Mouse (Mus musculus): ENCODE data around the gene Oprd1. TPM values are rescaled to one million over a fixed set of nuclear protein-coding genes. Genes with fewer than 3 reads are reported as not detected.

The Oprd1 gene
- polyA plus RNA-seq (2016; fragmentation: Nextera tagmentation; extraction: Ambion mirVana) = 0.10 TPM in 1 of 2 replicates, not detected in the other

DNA sequence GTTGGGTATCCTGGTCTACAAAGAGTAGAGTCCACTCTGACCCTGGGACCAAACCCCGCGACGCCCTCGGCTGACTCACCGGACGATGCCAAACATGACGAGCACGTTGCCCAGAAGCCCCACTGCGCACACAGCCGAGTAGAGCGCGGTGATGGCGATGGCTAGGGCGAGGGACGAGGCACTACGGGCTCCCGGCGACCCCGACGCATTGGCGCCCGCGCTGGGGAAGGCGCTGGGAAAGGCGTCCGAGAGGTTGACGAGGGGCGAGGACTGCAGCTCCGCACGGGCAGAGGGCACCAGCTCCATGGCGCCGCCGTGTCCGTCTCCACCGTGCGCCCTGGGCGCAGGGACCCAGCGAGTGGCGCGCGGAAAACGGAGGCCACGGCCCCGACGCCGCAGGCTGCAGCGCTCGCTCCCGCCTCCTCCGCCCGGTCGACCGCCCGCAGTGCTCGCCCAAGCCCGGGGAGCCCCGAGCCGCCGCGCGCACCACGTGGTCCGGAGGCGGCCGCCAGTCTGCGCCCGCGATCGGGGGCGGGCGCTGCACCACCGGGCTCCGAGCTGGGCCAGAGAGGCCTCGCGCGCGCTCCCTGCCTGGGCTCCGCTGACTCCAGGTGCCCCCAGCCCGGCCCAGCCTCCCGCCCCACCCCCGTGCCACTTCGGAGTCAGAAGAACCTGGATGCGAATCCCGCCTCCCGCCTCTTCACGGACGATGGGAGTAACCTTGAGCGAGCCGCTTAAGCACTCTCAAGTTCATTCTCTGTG, at the start of gene Oprd1:
Gene Oprd1 (minus strand): TSS at position 407 of the 762 bp plus-strand sequence.
- peak within 1 kb of the TSS; percentile 41 for H3K4me3 ChIP-seq
- 0 out of 2 replicates have a peak within 1 kb of the TSS, but pooled peaks have one; percentile 31 for H3K9ac ChIP-seq (replicated peaks)
- no peak within 1 kb of the TSS for H3K27ac ChIP-seq (replicated peaks)
- no peak for ATAC-seq (ENCODE audit: low FRiP score, low read depth)
- H3K4me2 ChIP-seq (replicated peaks) = peak within 1 kb of the TSS; percentile 55
- peaks cover 11% of the 10 kb centered on the region for H3K4me1 ChIP-seq
- no peaks in the 10 kb centered on the region for H3K9me3 ChIP-seq
- peaks cover 55% of the 10 kb centered on the region for H3K27me3 ChIP-seq
- WGBS = 2% methylated on average over 78 of the region's 89 CpGs
- H3K36me3 ChIP-seq = no peaks in the 10 kb centered on the region

DNA sequence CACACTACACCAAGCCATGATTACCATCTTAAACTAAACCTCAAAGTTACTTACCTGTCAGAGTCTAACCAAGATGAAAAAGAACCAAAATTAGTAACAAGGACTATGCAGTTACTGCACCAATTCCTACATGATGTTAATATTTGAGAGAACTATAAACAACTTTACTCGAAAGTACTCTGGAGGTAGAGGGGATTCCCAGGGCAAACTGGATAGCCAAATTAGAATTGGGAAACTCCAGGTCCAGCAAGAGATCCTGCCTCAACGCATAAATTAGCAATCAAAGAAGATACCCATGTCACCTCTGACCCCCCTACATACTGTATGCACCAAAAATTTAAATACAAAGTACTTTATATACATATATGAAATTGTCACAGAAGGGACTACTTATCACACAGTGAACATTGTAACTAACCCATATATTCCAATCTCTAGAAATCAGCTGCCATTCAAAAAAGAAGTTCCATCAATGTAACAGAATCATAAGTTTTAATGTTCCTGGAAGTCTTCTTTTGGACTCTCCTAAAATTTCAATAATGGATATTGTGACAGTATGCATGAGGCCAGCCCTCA, 43.6 kb upstream of the Oprd1 start:
- no peaks in the 10 kb centered on the region for H3K27me3 ChIP-seq
- H3K9me3 ChIP-seq = no peaks in the 10 kb centered on the region
- H3K36me3 ChIP-seq = peaks cover 41% of the 10 kb centered on the region
- WGBS = 94% methylated on average over 2 of the region's 2 CpGs
- no peak overlapping the region for H3K4me2 ChIP-seq (replicated peaks)
- no peak overlapping the region for H3K4me3 ChIP-seq
- no peaks in the 10 kb centered on the region for H3K4me1 ChIP-seq
- no peak overlapping the region for H3K9ac ChIP-seq (replicated peaks)
- H3K27ac ChIP-seq (replicated peaks) = no peak overlapping the region
- no peak for ATAC-seq (ENCODE audit: low FRiP score, low read depth)

DNA sequence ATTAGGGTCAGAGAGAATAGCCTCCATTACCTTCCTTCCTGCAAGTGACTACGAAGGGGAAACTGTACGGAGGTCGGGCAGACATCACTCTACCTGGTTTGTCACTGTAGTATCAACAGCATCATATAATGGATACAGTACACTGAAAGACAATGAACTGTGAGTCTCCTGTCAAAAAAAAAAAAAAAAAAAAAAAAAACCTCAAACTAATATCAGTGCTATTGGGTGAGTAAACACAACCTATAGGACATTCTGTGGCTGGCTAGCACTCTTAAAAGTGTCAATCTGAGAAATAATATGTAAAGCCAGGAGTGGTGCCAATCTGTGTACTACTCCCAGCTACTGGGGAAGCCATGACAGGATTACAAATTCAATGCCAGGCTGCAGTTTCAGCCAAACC, 38.9 kb upstream of the Oprd1 start:
- Histone ChIP-seq H3K4me1 (no peaks in the 10 kb centered on the region), H3K36me3 (peaks cover 39% of the 10 kb centered on the region), H3K9me3 (no peaks in the 10 kb centered on the region), H3K9ac (replicated peaks) (no peak overlapping the region), H3K27ac (replicated peaks) (no peak overlapping the region), H3K27me3 (no peaks in the 10 kb centered on the region), H3K4me3 (no peak overlapping the region), H3K4me2 (replicated peaks) (no peak overlapping the region)
- ATAC-seq (ENCODE audit: low FRiP score, low read depth) = no peak
- 94% methylated on average over 3 of the region's 3 CpGs for WGBS

DNA sequence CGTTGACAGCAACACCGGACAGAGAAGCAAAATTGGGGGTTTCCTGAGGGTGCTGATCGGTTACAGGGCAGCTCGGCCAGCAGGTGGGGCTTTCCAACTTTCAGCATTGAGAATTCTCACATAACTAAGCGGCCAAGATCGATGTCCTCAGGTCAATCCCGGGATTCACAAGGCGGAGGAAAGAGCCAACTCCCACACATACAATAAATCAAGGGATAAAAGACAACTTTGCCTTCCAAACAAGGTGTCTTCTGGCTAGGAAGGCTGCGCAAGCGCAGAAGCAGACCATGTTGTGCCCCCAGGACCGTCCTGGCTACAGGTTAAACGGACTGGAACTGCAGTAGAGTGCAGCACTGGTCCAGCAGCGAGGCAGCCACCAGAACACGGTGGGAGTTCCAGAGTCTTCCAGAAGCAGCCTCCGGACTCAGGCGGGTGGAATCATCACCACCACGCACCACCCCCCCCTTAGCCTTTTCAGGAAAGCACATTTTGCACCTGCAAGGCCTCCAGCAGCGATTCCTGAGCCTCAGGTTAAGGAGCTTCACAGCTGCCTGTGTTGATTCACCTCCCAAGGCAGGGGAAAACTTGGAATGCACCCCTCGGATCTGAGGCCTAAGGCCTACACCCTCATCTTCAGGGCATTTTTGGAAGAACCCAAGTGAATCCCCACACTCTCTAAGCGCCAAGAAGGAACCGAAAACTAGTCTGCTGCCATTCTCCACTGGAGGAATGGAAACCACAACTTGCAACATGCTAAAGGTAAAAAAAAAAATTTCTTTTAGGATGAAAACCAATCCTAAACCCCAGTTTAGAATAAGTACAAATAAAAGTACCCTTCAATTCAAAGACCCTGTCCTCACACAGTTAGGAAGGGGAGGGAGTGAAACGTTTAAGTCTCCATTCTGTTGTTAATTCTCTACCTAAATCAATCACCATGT, 37.7 kb upstream of the Oprd1 start:
- Histone ChIP-seq H3K4me3 (no peak overlapping the region), H3K27me3 (no peaks in the 10 kb centered on the region), H3K36me3 (peaks cover 39% of the 10 kb centered on the region), H3K9me3 (no peaks in the 10 kb centered on the region), H3K9ac (replicated peaks) (no peak overlapping the region), H3K4me2 (replicated peaks) (no peak overlapping the region), H3K4me1 (no peaks in the 10 kb centered on the region), H3K27ac (replicated peaks) (no peak overlapping the region)
- WGBS = 75% methylated on average over 22 of the region's 22 CpGs
- ATAC-seq (ENCODE audit: low FRiP score, low read depth) = no peak

DNA sequence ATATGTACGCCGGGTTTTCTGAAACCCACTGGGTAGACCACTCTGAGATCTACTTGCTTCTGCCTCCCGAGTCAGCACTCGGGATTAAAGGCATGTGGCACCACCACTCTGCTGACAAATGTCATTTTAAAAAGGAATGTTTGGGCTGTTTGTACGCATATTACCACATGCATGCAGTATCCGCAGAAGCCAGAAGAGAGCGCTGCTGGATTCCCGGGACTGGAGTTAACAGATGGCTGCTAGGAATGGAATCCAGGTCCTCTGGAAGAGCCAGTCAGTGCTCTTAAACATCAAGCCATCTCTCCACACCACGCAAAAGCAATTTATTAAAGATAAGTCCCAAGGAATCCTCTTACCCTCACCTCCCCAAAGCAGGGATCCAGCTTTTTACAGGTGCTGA, 36.4 kb upstream of the Oprd1 start:
- WGBS = 76% methylated on average over 9 of the region's 9 CpGs
- no peak for ATAC-seq (ENCODE audit: low FRiP score, low read depth)
- Histone ChIP-seq H3K36me3 (peaks cover 36% of the 10 kb centered on the region), H3K4me1 (no peaks in the 10 kb centered on the region), H3K27me3 (no peaks in the 10 kb centered on the region), H3K27ac (replicated peaks) (no peak overlapping the region), H3K9me3 (no peaks in the 10 kb centered on the region), H3K4me2 (replicated peaks) (no peak overlapping the region), H3K9ac (replicated peaks) (no peak overlapping the region), H3K4me3 (no peak overlapping the region)

DNA sequence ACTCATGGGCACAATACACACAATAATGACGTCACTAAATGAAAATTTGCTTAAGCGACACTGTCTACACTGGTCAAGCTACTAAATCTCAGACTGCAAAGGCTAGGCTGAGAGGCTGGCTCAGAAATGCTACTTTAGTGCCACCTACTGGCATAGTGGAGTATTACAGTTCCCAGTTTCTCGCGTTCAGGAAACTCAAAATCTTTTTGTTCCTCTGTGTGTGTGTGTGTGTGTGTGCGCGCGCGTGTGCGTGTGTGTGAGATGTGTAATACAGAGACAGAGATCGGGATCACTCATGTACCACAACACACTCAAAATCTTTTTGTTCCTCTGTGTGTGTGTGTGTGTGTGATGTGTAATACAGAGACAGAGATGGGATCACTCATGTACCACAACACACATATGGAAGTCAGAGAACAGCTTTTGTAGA, 34.4 kb upstream of the Oprd1 start:
- Histone ChIP-seq H3K9me3 (no peaks in the 10 kb centered on the region), H3K4me3 (no peak overlapping the region)
- ATAC-seq (ENCODE audit: low FRiP score, low read depth) = peak; percentile 78; the same call in 1 of the 2 replicates

DNA sequence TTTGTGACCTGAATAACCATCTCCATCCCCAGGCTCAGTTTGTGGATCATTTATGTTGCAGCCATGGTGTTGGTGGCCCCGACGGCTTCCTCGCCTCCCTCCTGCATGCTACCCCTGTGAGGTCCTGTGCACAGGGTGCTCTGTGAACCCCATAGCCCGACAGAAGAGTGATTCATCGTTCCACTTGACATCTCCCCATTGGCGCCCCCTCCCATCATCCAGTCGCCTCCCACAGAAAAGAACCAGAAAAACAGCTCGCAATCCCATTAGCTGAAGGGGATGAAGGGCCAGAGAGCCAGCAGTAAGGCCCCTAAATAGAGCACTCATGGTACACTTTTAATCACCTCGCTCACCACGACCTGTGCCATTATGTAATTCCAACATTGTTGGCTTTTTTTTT, 32.2 kb upstream of the Oprd1 start:
- no peak for ATAC-seq (ENCODE audit: low FRiP score, low read depth)
- 54% methylated on average over 10 of the region's 10 CpGs for WGBS
- Histone ChIP-seq H3K4me2 (replicated peaks) (no peak overlapping the region), H3K4me1 (peaks cover 3% of the 10 kb centered on the region; the same call in 1 of the 2 replicates), H3K9ac (replicated peaks) (no peak overlapping the region), H3K36me3 (0 out of 2 replicates have a peak, but pooled peaks cover 3% of the 10 kb centered on the region), H3K9me3 (no peaks in the 10 kb centered on the region), H3K4me3 (no peak overlapping the region), H3K27ac (replicated peaks) (no peak overlapping the region), H3K27me3 (no peaks in the 10 kb centered on the region)

More for the DNA sequence above, 34.4 kb upstream of the Oprd1 start:
- Histone ChIP-seq H3K36me3 (peaks cover 18% of the 10 kb centered on the region), H3K4me1 (no peaks in the 10 kb centered on the region), H3K9ac (replicated peaks) (no peak overlapping the region), H3K27me3 (no peaks in the 10 kb centered on the region), H3K27ac (replicated peaks) (peak overlapping the region; percentile 42; the same call in 1 of the 2 replicates), H3K4me2 (replicated peaks) (no peak overlapping the region)
- 13% methylated on average over 10 of the region's 10 CpGs for WGBS

DNA sequence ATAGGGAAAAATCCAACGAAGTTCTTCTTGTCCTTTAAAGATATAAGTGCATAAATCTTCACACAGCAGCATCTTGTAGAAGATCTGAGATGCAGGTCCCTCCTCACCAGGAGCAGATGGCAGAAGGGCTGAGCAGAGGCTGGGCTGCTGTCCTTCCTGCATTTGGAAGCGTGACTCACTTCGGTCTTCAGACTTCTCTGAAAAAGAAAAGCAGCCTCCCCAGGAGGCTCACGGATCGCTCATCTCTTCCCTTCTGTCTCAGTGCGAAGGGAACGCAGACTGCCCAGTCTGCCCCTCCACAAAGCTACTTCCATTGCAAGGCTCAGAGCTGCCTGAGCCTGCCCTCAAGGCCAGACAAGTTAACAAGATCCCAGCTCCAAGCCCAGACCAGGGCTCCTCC, 26.6 kb upstream of the Oprd1 start:
- H3K36me3 ChIP-seq = no peaks in the 10 kb centered on the region
- peaks cover 3% of the 10 kb centered on the region; the same call in 1 of the 2 replicates for H3K4me1 ChIP-seq
- WGBS = 21% methylated on average over 7 of the region's 7 CpGs
- H3K27ac ChIP-seq (replicated peaks) = no peak overlapping the region
- ATAC-seq (ENCODE audit: low FRiP score, low read depth) = no peak
- H3K27me3 ChIP-seq = no peaks in the 10 kb centered on the region
- H3K4me2 ChIP-seq (replicated peaks) = no peak overlapping the region
- no peaks in the 10 kb centered on the region for H3K9me3 ChIP-seq
- no peak overlapping the region for H3K4me3 ChIP-seq
- no peak overlapping the region for H3K9ac ChIP-seq (replicated peaks)

DNA sequence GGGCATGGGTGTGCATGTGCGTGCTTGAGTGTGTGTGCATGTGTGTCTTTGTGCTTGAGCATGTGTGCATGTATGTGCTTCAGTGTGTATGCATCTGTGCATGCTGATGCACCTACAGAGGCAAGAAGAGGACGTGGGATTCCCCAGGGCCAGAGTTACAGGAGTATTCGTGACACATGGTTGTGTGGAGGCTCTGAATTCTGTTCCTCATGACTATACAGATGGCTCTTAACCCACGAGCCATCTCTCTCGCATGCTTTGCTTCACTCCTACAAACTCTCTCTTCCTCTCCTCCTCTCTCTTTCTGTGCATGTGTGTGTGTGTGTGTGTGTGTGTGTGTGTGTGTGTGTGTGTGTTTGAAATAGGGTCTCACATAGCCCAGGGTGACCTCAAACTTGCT, 25.5 kb upstream of the Oprd1 start:
- no peak overlapping the region for H3K4me3 ChIP-seq
- H3K9ac ChIP-seq (replicated peaks) = no peak overlapping the region
- H3K36me3 ChIP-seq = no peaks in the 10 kb centered on the region
- H3K9me3 ChIP-seq = no peaks in the 10 kb centered on the region
- no peak overlapping the region for H3K4me2 ChIP-seq (replicated peaks)
- peaks cover 7% of the 10 kb centered on the region for H3K4me1 ChIP-seq
- 86% methylated on average over 5 of the region's 5 CpGs for WGBS
- H3K27ac ChIP-seq (replicated peaks) = no peak overlapping the region
- ATAC-seq (ENCODE audit: low FRiP score, low read depth) = no peak
- H3K27me3 ChIP-seq = no peaks in the 10 kb centered on the region

DNA sequence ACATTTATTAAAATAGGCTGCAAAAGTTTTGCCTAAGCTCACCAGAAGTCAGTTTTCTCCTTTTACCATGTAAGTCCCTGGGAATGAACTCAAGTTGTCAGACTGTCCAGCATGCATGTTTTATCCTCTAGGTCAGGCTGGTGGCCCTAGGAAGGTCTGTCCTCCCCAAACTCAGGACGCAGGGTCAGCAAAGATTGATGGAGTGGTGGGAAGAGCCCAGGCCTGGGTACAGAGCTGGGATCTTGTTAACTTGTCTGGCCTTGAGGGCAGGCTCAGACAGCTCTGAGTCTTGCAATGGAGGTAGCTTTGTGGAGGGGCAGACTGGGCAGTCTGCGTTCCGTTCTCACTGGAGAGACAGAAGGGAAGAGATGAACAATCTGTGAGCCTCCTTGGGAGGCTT, 25.0 kb upstream of the Oprd1 start:
- Histone ChIP-seq H3K9ac (replicated peaks) (no peak overlapping the region), H3K4me2 (replicated peaks) (no peak overlapping the region), H3K36me3 (no peaks in the 10 kb centered on the region), H3K9me3 (no peaks in the 10 kb centered on the region), H3K4me1 (peaks cover 7% of the 10 kb centered on the region), H3K4me3 (no peak overlapping the region), H3K27me3 (no peaks in the 10 kb centered on the region), H3K27ac (replicated peaks) (no peak overlapping the region)
- ATAC-seq (ENCODE audit: low FRiP score, low read depth) = no peak
- WGBS = 91% methylated on average over 3 of the region's 3 CpGs

DNA sequence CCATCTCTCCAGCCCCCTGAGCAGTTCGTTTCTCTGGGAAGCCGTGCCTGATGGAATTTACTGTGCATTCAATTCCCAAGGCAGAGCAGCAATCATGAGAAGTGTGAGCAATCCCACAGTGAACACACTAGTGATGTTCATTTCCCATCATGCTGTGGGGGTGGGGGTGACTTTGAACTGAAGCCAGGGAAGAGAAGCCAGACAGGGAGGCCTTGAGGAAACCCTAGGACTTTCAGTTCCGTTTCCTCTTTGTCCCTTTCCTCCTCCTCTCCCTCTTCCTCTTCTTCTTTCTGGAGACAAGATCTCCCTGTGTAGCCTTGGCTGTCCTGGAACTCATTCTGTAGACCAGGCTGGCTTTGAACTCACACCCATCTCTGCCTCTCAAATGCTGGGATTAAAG, 23.1 kb upstream of the Oprd1 start:
- no peak overlapping the region for H3K27ac ChIP-seq (replicated peaks)
- 87% methylated on average over 3 of the region's 3 CpGs for WGBS
- H3K4me2 ChIP-seq (replicated peaks) = no peak overlapping the region
- H3K9me3 ChIP-seq = no peaks in the 10 kb centered on the region
- no peaks in the 10 kb centered on the region for H3K27me3 ChIP-seq
- ATAC-seq (ENCODE audit: low FRiP score, low read depth) = no peak
- H3K4me1 ChIP-seq = peaks cover 4% of the 10 kb centered on the region; the same call in 1 of the 2 replicates
- H3K36me3 ChIP-seq = no peaks in the 10 kb centered on the region
- H3K4me3 ChIP-seq = no peak overlapping the region
- H3K9ac ChIP-seq (replicated peaks) = no peak overlapping the region
